Mouse (Mus musculus): Measurements from ENCODE around the gene Tnrc6b. TPM values are rescaled to one million over a fixed set of nuclear protein-coding genes. Genes with fewer than 3 reads are reported as not detected.

The Tnrc6b gene
- polyA plus RNA-seq, 1 experiment from 2014 or later: 16.3 TPM

GRCm38 (mm10) chr15:80759451-80759850 lies 48.3 kb downstream of the Tnrc6b start:
- Histone ChIP-seq H3K4me2 (ENCODE audit: low read length) (no peak overlapping the region), H3K36me3 (ENCODE audit: control insufficient read depth, insufficient read depth, low read length) (no peaks in the 10 kb centered on the region), H3K27ac (ENCODE audit: low read depth) (no peak overlapping the region), H3K9me3 (ENCODE audit: control insufficient read depth, low read length) (no peaks in the 10 kb centered on the region), H3K4me1 (replicated peaks; ENCODE audit: control insufficient read depth, insufficient read depth, low read length) (no peaks in the 10 kb centered on the region), H3K9ac (ENCODE audit: low read length) (no peak overlapping the region), H3K4me3 (ENCODE audit: low read depth, low read length) (no peak overlapping the region), H3K27me3 (replicated peaks; ENCODE audit: control insufficient read depth, insufficient read depth, low read length) (no peaks in the 10 kb centered on the region)
- DNase-seq (ENCODE audit: low spot score): no peak
- WGBS: 85% methylated on average over 9 of the region's 9 CpGs
- no peak for ATAC-seq (replicated peaks; ENCODE audit: low FRiP score, low TSS enrichment, low read depth)

DNA sequence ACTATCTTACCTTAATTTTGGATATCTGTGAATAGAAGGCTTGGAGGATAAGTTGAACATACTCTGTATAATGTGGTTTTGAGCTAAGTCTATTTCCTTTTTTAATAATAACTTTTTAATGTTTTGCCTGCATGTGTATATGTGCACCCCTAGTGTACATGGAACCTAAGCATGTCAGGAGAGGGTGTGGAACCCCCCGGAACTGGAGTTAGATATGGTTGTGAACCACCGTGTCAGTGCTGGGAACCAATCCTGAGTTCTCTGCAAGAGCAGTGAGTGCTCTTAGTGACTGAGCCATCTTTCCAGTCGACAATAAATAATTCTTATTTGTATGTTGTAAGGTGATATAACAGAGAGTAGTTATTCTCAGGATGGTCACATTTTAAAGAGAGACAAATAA lies 49.4 kb downstream of the Tnrc6b start:
- DNase-seq (ENCODE audit: low spot score) (no peak), ATAC-seq (replicated peaks; ENCODE audit: low FRiP score, low TSS enrichment, low read depth) (no peak)
- Histone ChIP-seq H3K4me2 (ENCODE audit: low read length) (no peak overlapping the region), H3K27me3 (replicated peaks; ENCODE audit: control insufficient read depth, insufficient read depth, low read length) (no peaks in the 10 kb centered on the region), H3K4me1 (replicated peaks; ENCODE audit: control insufficient read depth, insufficient read depth, low read length) (no peaks in the 10 kb centered on the region), H3K36me3 (ENCODE audit: control insufficient read depth, insufficient read depth, low read length) (no peaks in the 10 kb centered on the region), H3K9me3 (ENCODE audit: control insufficient read depth, low read length) (no peaks in the 10 kb centered on the region), H3K9ac (ENCODE audit: low read length) (no peak overlapping the region), H3K4me3 (ENCODE audit: low read depth, low read length) (no peak overlapping the region), H3K27ac (ENCODE audit: low read depth) (no peak overlapping the region)
- WGBS: 92% methylated on average over 3 of the region's 3 CpGs

DNA sequence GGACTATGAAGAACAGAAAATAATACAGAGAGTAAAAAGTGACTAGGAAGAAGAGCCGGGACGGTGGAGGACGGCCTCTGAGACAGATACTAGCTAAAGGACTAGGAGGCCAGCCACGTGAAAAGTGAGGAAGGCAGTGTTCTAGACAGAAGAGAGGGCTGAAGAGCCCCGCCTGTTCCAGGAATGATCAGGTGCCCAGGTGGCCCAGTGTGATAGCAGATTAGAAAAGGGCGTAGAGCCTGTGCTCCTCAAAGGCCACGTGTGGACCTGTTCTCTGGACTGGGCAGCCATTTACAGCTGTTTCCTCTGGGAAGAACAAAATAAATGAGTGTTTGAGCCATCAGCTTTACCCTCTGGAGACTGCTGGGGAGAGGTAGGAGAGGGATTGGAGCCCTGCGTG lies 49.8 kb downstream of the Tnrc6b start:
- no peak overlapping the region for H3K27ac ChIP-seq (ENCODE audit: low read depth)
- no peaks in the 10 kb centered on the region for H3K27me3 ChIP-seq (replicated peaks; ENCODE audit: control insufficient read depth, insufficient read depth, low read length)

GRCm38 (mm10) chr15:80762621-80763020 lies 51.5 kb downstream of the Tnrc6b start:
- Histone ChIP-seq H3K9me3 (ENCODE audit: control insufficient read depth, low read length) (no peaks in the 10 kb centered on the region), H3K9ac (ENCODE audit: low read length) (no peak overlapping the region), H3K27me3 (replicated peaks; ENCODE audit: control insufficient read depth, insufficient read depth, low read length) (no peaks in the 10 kb centered on the region), H3K36me3 (ENCODE audit: control insufficient read depth, insufficient read depth, low read length) (no peaks in the 10 kb centered on the region), H3K4me3 (ENCODE audit: low read depth, low read length) (no peak overlapping the region), H3K27ac (ENCODE audit: low read depth) (no peak overlapping the region), H3K4me1 (replicated peaks; ENCODE audit: control insufficient read depth, insufficient read depth, low read length) (no peaks in the 10 kb centered on the region), H3K4me2 (ENCODE audit: low read length) (no peak overlapping the region)
- no peak for DNase-seq (ENCODE audit: low spot score)
- 88% methylated on average over 4 of the region's 4 CpGs for WGBS
- no peak for ATAC-seq (replicated peaks; ENCODE audit: low FRiP score, low TSS enrichment, low read depth)

More for the DNA sequence above, 49.8 kb downstream of the Tnrc6b start:
- WGBS: 72% methylated on average over 8 of the region's 8 CpGs
- Histone ChIP-seq H3K4me3 (ENCODE audit: low read depth, low read length) (no peak overlapping the region), H3K4me2 (ENCODE audit: low read length) (no peak overlapping the region), H3K4me1 (replicated peaks; ENCODE audit: control insufficient read depth, insufficient read depth, low read length) (no peaks in the 10 kb centered on the region), H3K36me3 (ENCODE audit: control insufficient read depth, insufficient read depth, low read length) (no peaks in the 10 kb centered on the region), H3K9ac (ENCODE audit: low read length) (no peak overlapping the region), H3K9me3 (ENCODE audit: control insufficient read depth, low read length) (no peaks in the 10 kb centered on the region)
- DNase-seq (ENCODE audit: low spot score): no peak
- no peak for ATAC-seq (replicated peaks; ENCODE audit: low FRiP score, low TSS enrichment, low read depth)

GRCm38 (mm10) chr15:80764666-80765065 lies 53.6 kb downstream of the Tnrc6b start:
- Histone ChIP-seq H3K36me3 (ENCODE audit: control insufficient read depth, insufficient read depth, low read length) (no peaks in the 10 kb centered on the region), H3K27me3 (replicated peaks; ENCODE audit: control insufficient read depth, insufficient read depth, low read length) (no peaks in the 10 kb centered on the region), H3K27ac (ENCODE audit: low read depth) (no peak overlapping the region), H3K4me3 (ENCODE audit: low read depth, low read length) (no peak overlapping the region), H3K4me1 (replicated peaks; ENCODE audit: control insufficient read depth, insufficient read depth, low read length) (no peaks in the 10 kb centered on the region), H3K9me3 (ENCODE audit: control insufficient read depth, low read length) (no peaks in the 10 kb centered on the region), H3K4me2 (ENCODE audit: low read length) (no peak overlapping the region), H3K9ac (ENCODE audit: low read length) (no peak overlapping the region)
- WGBS: 92% methylated on average over 6 of the region's 6 CpGs
- DNase-seq (ENCODE audit: low spot score): no peak
- ATAC-seq (replicated peaks; ENCODE audit: low FRiP score, low TSS enrichment, low read depth): no peak

- Histone ChIP-seq H3K4me2 (ENCODE audit: low read length) (no peak overlapping the region), H3K36me3 (ENCODE audit: control insufficient read depth, insufficient read depth, low read length) (no peaks in the 10 kb centered on the region), H3K9ac (ENCODE audit: low read length) (no peak overlapping the region), H3K27me3 (replicated peaks; ENCODE audit: control insufficient read depth, insufficient read depth, low read length) (no peaks in the 10 kb centered on the region), H3K4me1 (replicated peaks; ENCODE audit: control insufficient read depth, insufficient read depth, low read length) (no peaks in the 10 kb centered on the region), H3K4me3 (ENCODE audit: low read depth, low read length) (no peak overlapping the region), H3K9me3 (ENCODE audit: control insufficient read depth, low read length) (no peaks in the 10 kb centered on the region), H3K27ac (ENCODE audit: low read depth) (no peak overlapping the region)
- DNase-seq (ENCODE audit: low spot score) (no peak), ATAC-seq (replicated peaks; ENCODE audit: low FRiP score, low TSS enrichment, low read depth) (no peak)
- WGBS: 92% methylated on average over 2 of the region's 2 CpGs
Measured at GRCm38 (mm10) chr15:80765381-80765780, 54.3 kb downstream of the Tnrc6b start.

DNA sequence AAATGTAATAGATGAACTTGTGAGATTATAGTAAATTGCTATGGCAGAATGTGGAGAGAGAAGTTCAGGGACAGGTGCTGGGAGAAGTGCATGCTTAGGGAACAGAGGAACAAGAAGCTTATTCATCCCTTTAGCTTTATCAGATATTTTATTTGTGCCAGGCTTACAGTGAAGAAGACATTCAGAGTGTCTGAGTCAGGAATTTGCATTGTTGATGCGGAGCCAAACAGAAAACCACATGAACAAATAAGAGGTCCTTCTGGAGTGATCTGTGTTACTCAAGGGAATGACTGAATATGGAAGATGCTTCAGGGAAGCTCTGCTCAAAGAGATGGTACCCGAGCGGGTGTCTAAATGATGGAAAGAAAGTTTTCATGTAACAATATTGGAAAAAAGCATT lies 57.1 kb downstream of the Tnrc6b start:
- Histone ChIP-seq H3K9me3 (ENCODE audit: control insufficient read depth, low read length) (no peaks in the 10 kb centered on the region), H3K27me3 (replicated peaks; ENCODE audit: control insufficient read depth, insufficient read depth, low read length) (no peaks in the 10 kb centered on the region), H3K27ac (ENCODE audit: low read depth) (no peak overlapping the region), H3K4me1 (replicated peaks; ENCODE audit: control insufficient read depth, insufficient read depth, low read length) (0 out of 2 replicates have a peak, but pooled peaks cover 2% of the 10 kb centered on the region), H3K4me3 (ENCODE audit: low read depth, low read length) (no peak overlapping the region), H3K4me2 (ENCODE audit: low read length) (no peak overlapping the region), H3K36me3 (ENCODE audit: control insufficient read depth, insufficient read depth, low read length) (no peaks in the 10 kb centered on the region), H3K9ac (ENCODE audit: low read length) (no peak overlapping the region)
- ATAC-seq (replicated peaks; ENCODE audit: low FRiP score, low TSS enrichment, low read depth) (no peak), DNase-seq (ENCODE audit: low spot score) (no peak)
- 93% methylated on average over 3 of the region's 3 CpGs for WGBS

DNA sequence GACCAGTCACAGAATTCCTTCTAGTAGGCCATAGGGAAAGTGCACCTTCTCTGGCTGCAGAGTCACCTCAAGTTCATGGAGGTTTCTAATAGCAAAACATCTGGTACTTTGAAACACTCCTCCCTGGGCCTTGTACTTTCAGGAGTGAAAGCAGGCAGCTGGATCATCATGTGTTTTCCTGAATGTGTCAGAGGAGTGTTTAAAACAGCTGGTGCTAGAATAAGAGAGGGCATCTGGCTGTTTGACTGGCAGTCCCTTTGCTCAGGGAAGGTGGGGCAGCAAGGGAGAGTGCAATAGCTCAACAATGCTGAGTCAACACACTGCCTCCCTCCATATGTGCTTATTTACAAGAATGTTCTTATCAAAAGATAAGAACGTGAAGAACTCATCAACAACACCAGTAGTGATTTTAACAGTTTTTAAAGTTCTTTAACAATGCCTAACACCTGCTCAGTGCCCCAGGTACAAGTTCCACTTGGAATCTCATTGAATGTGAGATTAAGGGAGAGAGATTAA lies 60.9 kb downstream of the Tnrc6b start:
- no peak for DNase-seq (ENCODE audit: low spot score)
- H3K4me1 ChIP-seq (replicated peaks; ENCODE audit: control insufficient read depth, insufficient read depth, low read length): 0 out of 2 replicates have a peak, but pooled peaks cover 2% of the 10 kb centered on the region
- WGBS: 26% methylated on average over 1 of the region's 1 CpGs
- no peaks in the 10 kb centered on the region for H3K27me3 ChIP-seq (replicated peaks; ENCODE audit: control insufficient read depth, insufficient read depth, low read length)
- H3K36me3 ChIP-seq (ENCODE audit: control insufficient read depth, insufficient read depth, low read length): no peaks in the 10 kb centered on the region
- no peak overlapping the region for H3K27ac ChIP-seq (ENCODE audit: low read depth)
- no peak overlapping the region for H3K9ac ChIP-seq (ENCODE audit: low read length)
- ATAC-seq (replicated peaks; ENCODE audit: low FRiP score, low TSS enrichment, low read depth): no peak
- no peak overlapping the region for H3K4me2 ChIP-seq (ENCODE audit: low read length)
- no peaks in the 10 kb centered on the region for H3K9me3 ChIP-seq (ENCODE audit: control insufficient read depth, low read length)
- no peak overlapping the region for H3K4me3 ChIP-seq (ENCODE audit: low read depth, low read length)

DNA sequence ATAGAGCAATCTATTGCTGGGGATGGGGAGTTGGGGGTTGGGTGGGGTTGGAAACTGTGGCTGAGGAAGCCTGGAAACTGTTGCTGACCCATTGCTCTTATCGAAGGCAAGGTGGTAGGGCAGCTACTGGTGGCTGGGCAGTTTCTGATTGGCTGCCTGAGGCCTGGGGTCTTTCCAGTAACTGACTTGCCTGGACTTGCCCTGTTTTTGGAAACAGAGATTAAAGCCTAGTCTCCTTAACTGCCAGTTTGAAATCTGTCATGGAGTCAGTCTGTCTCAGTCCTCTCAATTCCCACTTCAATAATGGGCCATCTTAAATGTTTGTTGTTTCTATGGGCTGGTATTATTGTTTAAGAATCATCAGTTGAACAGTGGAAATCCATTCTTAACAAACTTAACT lies 63.6 kb downstream of the Tnrc6b start:
- no peak for ATAC-seq (replicated peaks; ENCODE audit: low FRiP score, low TSS enrichment, low read depth)
- no peaks in the 10 kb centered on the region for H3K27me3 ChIP-seq (replicated peaks; ENCODE audit: control insufficient read depth, insufficient read depth, low read length)
- 0 out of 2 replicates have a peak, but pooled peaks cover 2% of the 10 kb centered on the region for H3K4me1 ChIP-seq (replicated peaks; ENCODE audit: control insufficient read depth, insufficient read depth, low read length)
- no peak overlapping the region for H3K4me3 ChIP-seq (ENCODE audit: low read depth, low read length)
- H3K9ac ChIP-seq (ENCODE audit: low read length): no peak overlapping the region
- 94% methylated on average over 1 of the region's 1 CpGs for WGBS
- no peak for DNase-seq (ENCODE audit: low spot score)
- no peaks in the 10 kb centered on the region for H3K9me3 ChIP-seq (ENCODE audit: control insufficient read depth, low read length)
- H3K36me3 ChIP-seq (ENCODE audit: control insufficient read depth, insufficient read depth, low read length): no peaks in the 10 kb centered on the region
- H3K27ac ChIP-seq (ENCODE audit: low read depth): no peak overlapping the region
- H3K4me2 ChIP-seq (ENCODE audit: low read length): no peak overlapping the region
